Mouse (Mus musculus): ENCODE measurements around the gene Hoxb4. TPM values are rescaled to one million over a fixed set of nuclear protein-coding genes. Genes with fewer than 3 reads are reported as not detected.

Gene Hoxb4
- polyA plus RNA-seq, 1 experiment from 2014 or later = 3.8 TPM

- WGBS = 6% methylated on average over 22 of the region's 22 CpGs
- DNase-seq (ENCODE audit: low spot score) (peak; percentile 86), ATAC-seq (replicated peaks; ENCODE audit: low FRiP score, low TSS enrichment, low read depth) (peak; percentile 57)
- Histone ChIP-seq H3K4me1 (replicated peaks; ENCODE audit: control insufficient read depth, insufficient read depth, low read length) (peaks cover 44% of the 10 kb centered on the region), H3K27me3 (replicated peaks; ENCODE audit: control insufficient read depth, insufficient read depth, low read length) (no peaks in the 10 kb centered on the region), H3K36me3 (ENCODE audit: control insufficient read depth, insufficient read depth, low read length) (peaks cover 8% of the 10 kb centered on the region; the same call in 1 of the 2 replicates), H3K9ac (ENCODE audit: low read length) (peak overlapping the region; percentile 87), H3K4me2 (ENCODE audit: low read length) (peak overlapping the region; percentile 83), H3K9me3 (ENCODE audit: control insufficient read depth, low read length) (no peaks in the 10 kb centered on the region), H3K4me3 (ENCODE audit: low read depth, low read length) (peak overlapping the region; percentile 50), H3K27ac (ENCODE audit: low read depth) (peak overlapping the region; percentile 99)
Observed at GRCm38 (mm10) chr11:96351831-96352230, 33.8 kb downstream of the Hoxb4 start.

GRCm38 (mm10) chr11:96352691-96353521 lies 34.8 kb downstream of the Hoxb4 start:
- DNase-seq (ENCODE audit: low spot score) (peak; percentile 89), ATAC-seq (replicated peaks; ENCODE audit: low FRiP score, low TSS enrichment, low read depth) (no peak)
- peak overlapping the region; percentile 50 for H3K4me3 ChIP-seq (ENCODE audit: low read depth, low read length)
- peak overlapping the region; percentile 83 for H3K4me2 ChIP-seq (ENCODE audit: low read length)
- peaks cover 8% of the 10 kb centered on the region; the same call in 1 of the 2 replicates for H3K36me3 ChIP-seq (ENCODE audit: control insufficient read depth, insufficient read depth, low read length)
- peak overlapping the region; percentile 87 for H3K9ac ChIP-seq (ENCODE audit: low read length)
- under 1% methylated on average over 75 of the region's 75 CpGs for WGBS
- no peaks in the 10 kb centered on the region for H3K27me3 ChIP-seq (replicated peaks; ENCODE audit: control insufficient read depth, insufficient read depth, low read length)
- H3K9me3 ChIP-seq (ENCODE audit: control insufficient read depth, low read length) = no peaks in the 10 kb centered on the region
- peaks cover 38% of the 10 kb centered on the region for H3K4me1 ChIP-seq (replicated peaks; ENCODE audit: control insufficient read depth, insufficient read depth, low read length)
- H3K27ac ChIP-seq (ENCODE audit: low read depth) = peak overlapping the region; percentile 99

DNA sequence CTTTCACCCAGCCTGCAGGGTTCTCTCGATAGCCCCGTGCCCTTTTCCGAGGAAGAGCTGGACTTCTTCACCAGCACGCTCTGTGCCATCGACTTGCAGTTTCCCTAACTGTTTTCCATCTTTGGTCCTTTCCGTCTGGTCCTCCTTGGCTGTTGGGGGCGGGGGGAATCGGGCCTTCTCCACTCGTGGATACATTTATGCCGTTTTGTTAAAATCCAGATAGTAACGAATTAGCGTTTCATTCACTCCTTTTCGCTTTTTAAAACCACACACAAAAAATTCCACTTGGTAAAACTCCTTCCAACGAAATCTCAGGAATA lies 35.4 kb downstream of the Hoxb4 start:
- peak overlapping the region; percentile 87 for H3K9ac ChIP-seq (ENCODE audit: low read length)
- 3% methylated on average over 14 of the region's 14 CpGs for WGBS
- DNase-seq (ENCODE audit: low spot score) = no peak
- H3K4me1 ChIP-seq (replicated peaks; ENCODE audit: control insufficient read depth, insufficient read depth, low read length) = peaks cover 32% of the 10 kb centered on the region
- peaks cover 8% of the 10 kb centered on the region; the same call in 1 of the 2 replicates for H3K36me3 ChIP-seq (ENCODE audit: control insufficient read depth, insufficient read depth, low read length)
- H3K27me3 ChIP-seq (replicated peaks; ENCODE audit: control insufficient read depth, insufficient read depth, low read length) = no peaks in the 10 kb centered on the region
- ATAC-seq (replicated peaks; ENCODE audit: low FRiP score, low TSS enrichment, low read depth) = no peak
- no peaks in the 10 kb centered on the region for H3K9me3 ChIP-seq (ENCODE audit: control insufficient read depth, low read length)
- peak overlapping the region; percentile 50 for H3K4me3 ChIP-seq (ENCODE audit: low read depth, low read length)
- peak overlapping the region; percentile 83 for H3K4me2 ChIP-seq (ENCODE audit: low read length)
- peak overlapping the region; percentile 99 for H3K27ac ChIP-seq (ENCODE audit: low read depth)

- 11% methylated on average over 8 of the region's 8 CpGs for WGBS
- Histone ChIP-seq H3K4me1 (replicated peaks; ENCODE audit: control insufficient read depth, insufficient read depth, low read length) (peaks cover 27% of the 10 kb centered on the region), H3K9ac (ENCODE audit: low read length) (peak overlapping the region; percentile 87), H3K27me3 (replicated peaks; ENCODE audit: control insufficient read depth, insufficient read depth, low read length) (no peaks in the 10 kb centered on the region), H3K4me2 (ENCODE audit: low read length) (peak overlapping the region; percentile 83), H3K27ac (ENCODE audit: low read depth) (peak overlapping the region; percentile 99), H3K4me3 (ENCODE audit: low read depth, low read length) (peak overlapping the region; percentile 50), H3K36me3 (ENCODE audit: control insufficient read depth, insufficient read depth, low read length) (peaks cover 8% of the 10 kb centered on the region; the same call in 1 of the 2 replicates), H3K9me3 (ENCODE audit: control insufficient read depth, low read length) (no peaks in the 10 kb centered on the region)
- DNase-seq (ENCODE audit: low spot score) (peak; percentile 78), ATAC-seq (replicated peaks; ENCODE audit: low FRiP score, low TSS enrichment, low read depth) (no peak)
Observed at GRCm38 (mm10) chr11:96353939-96354338, 35.9 kb downstream of the Hoxb4 start.

DNA sequence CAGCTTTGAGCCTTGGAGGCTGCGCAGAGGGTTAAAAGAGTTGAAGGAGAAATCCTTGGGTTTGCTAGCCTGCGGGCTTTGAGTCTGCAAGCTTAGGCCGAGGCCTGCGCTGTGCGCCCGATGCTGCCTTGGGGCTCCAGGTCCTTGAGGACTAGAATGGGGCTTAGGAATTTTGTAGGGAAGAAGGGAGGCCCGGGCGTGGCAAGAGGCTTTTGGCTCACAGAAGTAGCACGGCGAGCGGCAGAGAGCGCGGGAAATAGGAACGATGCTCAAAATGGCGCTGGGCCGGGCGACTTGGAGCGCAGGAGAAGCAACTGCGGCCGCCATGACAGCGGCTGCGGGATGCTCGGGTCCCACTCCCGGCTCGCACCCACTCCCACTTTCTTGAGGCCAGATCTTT lies 36.3 kb downstream of the Hoxb4 start:
- no peaks in the 10 kb centered on the region for H3K27me3 ChIP-seq (replicated peaks; ENCODE audit: control insufficient read depth, insufficient read depth, low read length)
- peaks cover 25% of the 10 kb centered on the region for H3K4me1 ChIP-seq (replicated peaks; ENCODE audit: control insufficient read depth, insufficient read depth, low read length)
- H3K9me3 ChIP-seq (ENCODE audit: control insufficient read depth, low read length) = no peaks in the 10 kb centered on the region
- peak overlapping the region; percentile 87 for H3K9ac ChIP-seq (ENCODE audit: low read length)
- H3K4me2 ChIP-seq (ENCODE audit: low read length) = peak overlapping the region; percentile 83
- 2% methylated on average over 25 of the region's 25 CpGs for WGBS
- H3K36me3 ChIP-seq (ENCODE audit: control insufficient read depth, insufficient read depth, low read length) = peaks cover 8% of the 10 kb centered on the region; the same call in 1 of the 2 replicates
- peak overlapping the region; percentile 99 for H3K27ac ChIP-seq (ENCODE audit: low read depth)
- ATAC-seq (replicated peaks; ENCODE audit: low FRiP score, low TSS enrichment, low read depth) (no peak), DNase-seq (ENCODE audit: low spot score) (peak; percentile 92)
- peak overlapping the region; percentile 50 for H3K4me3 ChIP-seq (ENCODE audit: low read depth, low read length)

DNA sequence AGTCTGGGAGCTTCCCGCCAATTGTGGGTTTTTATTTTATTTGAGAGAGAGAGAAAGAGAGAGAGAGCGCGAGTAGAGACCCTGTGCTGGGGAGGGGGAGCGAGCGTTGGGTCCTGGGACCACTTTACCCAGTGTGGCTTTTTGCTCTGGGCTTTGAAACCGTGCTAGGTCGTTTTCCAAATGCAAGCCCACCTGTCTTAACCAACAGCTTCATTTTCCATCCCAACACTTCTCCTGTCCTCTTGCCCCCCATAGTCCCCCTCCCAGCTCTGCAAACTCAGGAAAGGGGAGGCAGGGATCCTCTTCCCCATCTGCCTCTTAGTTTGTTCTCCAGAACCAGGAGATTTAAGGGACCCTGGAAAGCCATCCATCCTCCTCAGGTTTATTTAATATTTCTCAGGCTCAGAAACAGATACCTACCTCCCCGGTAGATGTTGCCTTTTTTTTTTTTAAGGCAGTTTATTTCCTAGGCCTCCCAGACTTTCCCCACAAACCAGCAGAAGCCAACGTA lies 36.8 kb downstream of the Hoxb4 start:
- no peak for DNase-seq (ENCODE audit: low spot score)
- WGBS = 6% methylated on average over 9 of the region's 9 CpGs

GRCm38 (mm10) chr11:96363807-96364206 lies 45.7 kb downstream of the Hoxb4 start:
- H3K4me3 ChIP-seq (ENCODE audit: low read depth, low read length) = no peak overlapping the region
- no peaks in the 10 kb centered on the region for H3K36me3 ChIP-seq (ENCODE audit: control insufficient read depth, insufficient read depth, low read length)
- no peak overlapping the region for H3K27ac ChIP-seq (ENCODE audit: low read depth)
- H3K9me3 ChIP-seq (ENCODE audit: control insufficient read depth, low read length) = no peaks in the 10 kb centered on the region
- no peak overlapping the region for H3K9ac ChIP-seq (ENCODE audit: low read length)
- peaks cover 26% of the 10 kb centered on the region for H3K27me3 ChIP-seq (replicated peaks; ENCODE audit: control insufficient read depth, insufficient read depth, low read length)
- no peak overlapping the region for H3K4me2 ChIP-seq (ENCODE audit: low read length)
- peaks cover 8% of the 10 kb centered on the region; the same call in 1 of the 2 replicates for H3K4me1 ChIP-seq (replicated peaks; ENCODE audit: control insufficient read depth, insufficient read depth, low read length)
- no peak for DNase-seq (ENCODE audit: low spot score)
- ATAC-seq (replicated peaks; ENCODE audit: low FRiP score, low TSS enrichment, low read depth) = 0 out of 2 replicates have a peak, but pooled peaks have one; percentile 40
- WGBS = 16% methylated on average over 5 of the region's 5 CpGs

More for the DNA sequence above, 36.8 kb downstream of the Hoxb4 start:
- peak overlapping the region; percentile 83 for H3K4me2 ChIP-seq (ENCODE audit: low read length)
- H3K9ac ChIP-seq (ENCODE audit: low read length) = peak overlapping the region; percentile 87
- H3K9me3 ChIP-seq (ENCODE audit: control insufficient read depth, low read length) = no peaks in the 10 kb centered on the region
- peaks cover 8% of the 10 kb centered on the region; the same call in 1 of the 2 replicates for H3K36me3 ChIP-seq (ENCODE audit: control insufficient read depth, insufficient read depth, low read length)
- peak overlapping the region; percentile 99 for H3K27ac ChIP-seq (ENCODE audit: low read depth)
- no peaks in the 10 kb centered on the region for H3K27me3 ChIP-seq (replicated peaks; ENCODE audit: control insufficient read depth, insufficient read depth, low read length)
- ATAC-seq (replicated peaks; ENCODE audit: low FRiP score, low TSS enrichment, low read depth) = no peak
- H3K4me1 ChIP-seq (replicated peaks; ENCODE audit: control insufficient read depth, insufficient read depth, low read length) = peaks cover 20% of the 10 kb centered on the region
- peak overlapping the region; percentile 50 for H3K4me3 ChIP-seq (ENCODE audit: low read depth, low read length)

GRCm38 (mm10) chr11:96365441-96366091 lies 47.5 kb downstream of the Hoxb4 start, which contains the start of gene Hoxb1:
Gene Hoxb1, plus strand, starts transcription at chr11:96365752.
- no peak for ATAC-seq (replicated peaks; ENCODE audit: low FRiP score, low TSS enrichment, low read depth)
- H3K9me3 ChIP-seq (ENCODE audit: control insufficient read depth, low read length) = no peaks in the 10 kb centered on the region
- DNase-seq (ENCODE audit: low spot score) = no peak

More at GRCm38 (mm10) chr11:96365441-96366091, 47.5 kb downstream of the Hoxb4 start, which contains the start of gene Hoxb1:
- Histone ChIP-seq H3K27me3 (replicated peaks; ENCODE audit: control insufficient read depth, insufficient read depth, low read length) (peaks cover 26% of the 10 kb centered on the region), H3K36me3 (ENCODE audit: control insufficient read depth, insufficient read depth, low read length) (no peaks in the 10 kb centered on the region), H3K4me3 (ENCODE audit: low read depth, low read length) (0 out of 2 replicates have a peak within 1 kb of the TSS, but pooled peaks have one; percentile 14), H3K27ac (ENCODE audit: low read depth) (no peak within 1 kb of the TSS), H3K4me2 (ENCODE audit: low read length) (peak within 1 kb of the TSS; percentile 41), H3K9ac (ENCODE audit: low read length) (no peak within 1 kb of the TSS), H3K4me1 (replicated peaks; ENCODE audit: control insufficient read depth, insufficient read depth, low read length) (peaks cover 8% of the 10 kb centered on the region; the same call in 1 of the 2 replicates)
- WGBS = 34% methylated on average over 26 of the region's 26 CpGs

Measured in intestine, embryonic 14.5 days (tissue).